Mouse (Mus musculus) limb, embryonic 13.5 days (tissue): Measurements from ENCODE around the gene Anxa9. TPM values are rescaled to one million over a fixed set of nuclear protein-coding genes. Genes with fewer than 3 reads are reported as not detected.

Experiments used
- ATAC-seq: fragments of 200-750 bp; cut with Nextera tagmentation; 2 replicates; pipeline ENCODE4 v1.8.0; 2017; ENCODE audit warnings: low read depth, moderate number of reproducible peaks, moderate TSS enrichment; ENCODE audit not compliant: low FRiP score
- H3K27ac ChIP-seq: fragments of 300-500 bp; sonication (generic); 2 replicates; pipeline ENCODE4 v1.5.1; 2015; ENCODE audit warnings: inconsistent platforms, mild to moderate bottlenecking, moderate library complexity
- H3K27me3 ChIP-seq: fragments of 300-500 bp; sonication (generic); 2 replicates; pipeline ENCODE4 v1.6.1; 2015; ENCODE audit warnings: mild to moderate bottlenecking, inconsistent platforms
- H3K36me3 ChIP-seq: fragments of 300-500 bp; sonication (generic); 2 replicates; pipeline ENCODE4 v1.6.1; 2015; ENCODE audit warnings: inconsistent platforms, mild to moderate bottlenecking, moderate library complexity
- H3K4me1 ChIP-seq: fragments of 300-500 bp; sonication (generic); 2 replicates; pipeline ENCODE4 v1.6.1; 2015; ENCODE audit warnings: inconsistent platforms
- H3K4me2 ChIP-seq: fragments of 300-500 bp; sonication (generic); replicated peaks from 2 replicates; pipeline ENCODE4 v1.6.1; 2015; ENCODE audit warnings: inconsistent platforms, mild to moderate bottlenecking, moderate library complexity
- H3K4me3 ChIP-seq: fragments of 300-500 bp; sonication (generic); 2 replicates; pipeline ENCODE4 v1.5.1; 2015; ENCODE audit warnings: moderate library complexity, mild to moderate bottlenecking, inconsistent platforms
- H3K9ac ChIP-seq: fragments of 300-500 bp; sonication (generic); 2 replicates; pipeline ENCODE4 v1.6.1; 2015; ENCODE audit warnings: mild to moderate bottlenecking, inconsistent platforms
- H3K9me3 ChIP-seq: fragments of 300-500 bp; sonication (generic); 2 replicates; pipeline ENCODE4 v1.6.1; 2016; ENCODE audit warnings: inconsistent platforms
- WGBS: fragments of 180-500 bp; shearing (Covaris S2); methylation state at CpG from one replicate; pipeline ENCODE4 v1.1.7; 2015; 5-methylcytosine and 5-hydroxymethylcytosine counted together
- polyA plus RNA-seq: library from polyadenylated mRNA; unstranded; fragments of >200 nt; fragmentation: Nextera tagmentation; extraction: Ambion mirVana; gene quantifications from 2 replicates; pipeline ENCODE4 v1.2.1, GENCODE M21; 2015

The Anxa9 gene
- polyA plus RNA-seq, 1 experiment from 2014 or later = 2.5 TPM

DNA sequence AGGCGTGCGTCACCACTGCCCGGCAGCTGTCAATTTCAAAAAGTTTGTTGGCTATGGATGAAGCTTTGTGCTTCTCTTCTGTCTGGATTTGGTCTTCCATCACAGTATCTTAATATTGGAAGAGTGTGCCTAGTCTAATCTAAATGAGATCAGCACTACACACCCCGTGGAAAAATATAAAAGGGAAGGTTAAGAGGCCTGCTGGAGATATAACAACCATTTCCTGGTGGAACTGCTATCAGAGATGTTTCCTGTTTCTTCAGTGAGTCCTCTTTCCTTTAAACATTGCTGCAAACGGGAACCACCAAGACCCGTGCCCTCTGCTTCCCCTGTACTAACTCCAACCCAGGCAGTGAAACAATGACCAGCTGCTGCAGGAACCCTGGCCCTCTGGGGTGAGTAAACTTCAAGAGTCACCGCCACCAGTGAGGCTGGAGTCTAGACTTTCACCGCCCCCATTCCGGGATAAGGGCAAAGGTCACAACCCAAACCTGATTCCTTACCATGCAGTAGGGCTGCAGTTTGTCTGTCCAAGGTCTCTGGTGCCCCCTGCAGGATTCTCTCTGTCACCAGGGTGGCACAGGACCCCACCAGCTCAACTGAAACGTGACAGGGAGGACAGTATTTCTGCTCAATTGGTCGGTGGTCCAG, 43.8 kb downstream of the Anxa9 start:
- no peak for ATAC-seq
- H3K27ac ChIP-seq = no peak overlapping the region
- H3K9me3 ChIP-seq = no peaks in the 10 kb centered on the region
- H3K27me3 ChIP-seq = no peaks in the 10 kb centered on the region
- peaks cover 85% of the 10 kb centered on the region for H3K36me3 ChIP-seq
- no peak overlapping the region for H3K4me3 ChIP-seq
- H3K4me2 ChIP-seq = no peak overlapping the region
- WGBS = 47% methylated on average over 11 of the region's 11 CpGs
- H3K9ac ChIP-seq = no peak overlapping the region
- H3K4me1 ChIP-seq = no peaks in the 10 kb centered on the region

GRCm38 (mm10) chr3:95261975-95262374, 45.0 kb downstream of the Anxa9 start:
- H3K36me3 ChIP-seq = peaks cover 85% of the 10 kb centered on the region
- no peaks in the 10 kb centered on the region for H3K4me1 ChIP-seq
- H3K9ac ChIP-seq = no peak overlapping the region
- H3K4me3 ChIP-seq = no peak overlapping the region
- no peak overlapping the region for H3K4me2 ChIP-seq
- no peaks in the 10 kb centered on the region for H3K9me3 ChIP-seq
- H3K27me3 ChIP-seq = no peaks in the 10 kb centered on the region
- no peak overlapping the region for H3K27ac ChIP-seq
- WGBS = 90% methylated on average over 4 of the region's 4 CpGs
- no peak for ATAC-seq

DNA sequence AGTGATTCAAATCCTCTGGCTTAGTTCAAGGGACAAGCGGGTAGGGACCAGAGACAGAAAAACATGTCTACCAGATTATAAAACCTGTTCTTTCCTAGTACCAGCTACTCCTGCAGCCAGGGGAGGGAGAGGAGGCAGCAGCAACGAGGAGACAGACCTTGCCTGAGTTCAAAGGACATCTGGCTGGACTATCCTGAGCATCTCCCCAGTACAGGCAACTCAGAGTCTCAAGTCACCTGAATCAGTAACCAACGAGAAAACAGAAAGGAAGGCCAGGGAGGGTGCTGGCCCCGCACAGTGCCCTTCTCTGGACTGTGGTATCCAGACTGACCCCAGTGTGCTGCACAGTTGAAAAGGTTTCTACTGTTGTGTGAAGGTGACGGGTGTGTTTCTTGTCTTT, 50.0 kb downstream of the Anxa9 start:
- H3K9me3 ChIP-seq = no peaks in the 10 kb centered on the region
- H3K27ac ChIP-seq = no peak overlapping the region
- ATAC-seq = no peak
- H3K4me1 ChIP-seq = no peaks in the 10 kb centered on the region
- H3K36me3 ChIP-seq = peaks cover 91% of the 10 kb centered on the region
- no peak overlapping the region for H3K9ac ChIP-seq
- H3K27me3 ChIP-seq = no peaks in the 10 kb centered on the region
- WGBS = 79% methylated on average over 5 of the region's 5 CpGs
- no peak overlapping the region for H3K4me2 ChIP-seq
- no peak overlapping the region for H3K4me3 ChIP-seq

DNA sequence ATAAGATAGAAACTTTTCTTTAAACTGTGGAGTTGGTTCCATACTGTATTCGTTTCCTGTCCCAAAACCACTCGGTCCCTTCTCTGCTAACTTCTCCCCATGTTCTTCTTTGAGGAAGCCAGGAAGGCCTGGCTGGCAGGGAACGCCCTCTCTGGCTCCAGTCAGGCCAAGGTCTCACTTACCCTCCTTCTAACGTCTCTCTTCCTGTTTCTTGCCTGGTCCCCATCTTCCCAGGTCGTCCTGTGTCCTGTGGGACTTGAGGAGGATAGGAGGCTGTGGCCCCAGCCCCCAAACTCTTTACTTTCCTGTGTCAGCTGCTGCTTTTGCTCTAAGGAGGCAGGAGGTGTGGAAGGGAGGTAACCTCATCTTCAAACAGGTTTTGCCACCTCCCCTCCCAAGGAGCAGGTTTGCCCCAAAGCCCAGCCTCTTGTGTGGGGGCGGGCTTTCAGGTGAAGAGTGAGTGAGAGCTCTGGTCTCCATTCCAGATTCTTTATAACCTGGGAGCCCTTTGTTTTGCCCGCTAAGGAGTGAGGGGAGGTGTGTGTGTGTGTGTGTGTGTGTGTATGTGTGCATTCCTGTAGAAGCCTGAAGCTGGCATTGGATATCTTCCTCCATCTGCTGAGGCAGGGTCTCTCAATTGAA, 56.1 kb downstream of the Anxa9 start, which contains the start of gene Bnipl:
Gene Bnipl (minus strand): TSS at position 411 of the 642 bp plus-strand sequence.
- no peak within 1 kb of the TSS for H3K4me3 ChIP-seq
- no peak within 1 kb of the TSS for H3K27ac ChIP-seq
- H3K4me1 ChIP-seq = 0 out of 2 replicates have a peak, but pooled peaks cover 7% of the 10 kb centered on the region
- H3K4me2 ChIP-seq = 0 out of 2 replicates have a peak within 1 kb of the TSS, but pooled peaks have one; percentile 12
- H3K27me3 ChIP-seq = no peaks in the 10 kb centered on the region
- 0 out of 2 replicates have a peak, but pooled peaks have one; percentile 36 for ATAC-seq
- H3K9me3 ChIP-seq = no peaks in the 10 kb centered on the region
- no peak within 1 kb of the TSS for H3K9ac ChIP-seq
- peaks cover 45% of the 10 kb centered on the region for H3K36me3 ChIP-seq
- 46% methylated on average over 7 of the region's 7 CpGs for WGBS

DNA sequence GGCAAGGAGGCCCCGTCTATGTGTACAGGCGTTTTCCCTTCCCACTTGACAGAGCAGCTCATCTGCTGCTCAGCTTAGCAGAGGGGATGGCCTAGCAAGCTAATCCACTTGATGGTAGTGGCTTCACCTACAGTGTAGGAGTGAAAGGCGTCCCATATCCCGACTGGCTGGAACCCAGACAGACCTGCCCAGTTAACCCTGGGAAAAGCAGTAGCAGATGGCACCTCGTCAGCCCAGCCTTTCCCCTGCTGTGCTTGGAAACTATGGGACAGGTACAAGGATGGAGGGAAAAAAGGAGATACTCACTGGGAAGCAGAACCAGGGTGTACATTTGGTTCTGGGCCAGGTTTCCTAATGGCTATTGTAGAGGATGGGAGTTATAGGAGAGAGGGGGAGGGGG, 56.6 kb downstream of the Anxa9 start:
- Histone ChIP-seq H3K27ac (no peak overlapping the region), H3K27me3 (no peaks in the 10 kb centered on the region), H3K4me3 (no peak overlapping the region), H3K9me3 (no peaks in the 10 kb centered on the region), H3K36me3 (peaks cover 42% of the 10 kb centered on the region), H3K4me2 (no peak overlapping the region), H3K4me1 (0 out of 2 replicates have a peak, but pooled peaks cover 7% of the 10 kb centered on the region), H3K9ac (no peak overlapping the region)
- ATAC-seq = no peak
- WGBS = 67% methylated on average over 5 of the region's 5 CpGs

- Histone ChIP-seq H3K9ac (no peak overlapping the region), H3K4me3 (no peak overlapping the region), H3K4me2 (no peak overlapping the region), H3K9me3 (no peaks in the 10 kb centered on the region), H3K27ac (no peak overlapping the region), H3K27me3 (no peaks in the 10 kb centered on the region), H3K36me3 (peaks cover 21% of the 10 kb centered on the region), H3K4me1 (0 out of 2 replicates have a peak, but pooled peaks cover 7% of the 10 kb centered on the region)
- no peak for ATAC-seq
- WGBS = 78% methylated on average over 1 of the region's 1 CpGs
Measured at GRCm38 (mm10) chr3:95247660-95248336, 59.2 kb downstream of the Anxa9 start.

GRCm38 (mm10) chr3:95246465-95247231, 60.3 kb downstream of the Anxa9 start:
- ATAC-seq = no peak
- Histone ChIP-seq H3K4me1 (0 out of 2 replicates have a peak, but pooled peaks cover 7% of the 10 kb centered on the region), H3K9ac (no peak overlapping the region), H3K27me3 (no peaks in the 10 kb centered on the region), H3K9me3 (no peaks in the 10 kb centered on the region), H3K36me3 (peaks cover 13% of the 10 kb centered on the region), H3K27ac (no peak overlapping the region), H3K4me2 (no peak overlapping the region), H3K4me3 (no peak overlapping the region)
- WGBS = 84% methylated on average over 5 of the region's 5 CpGs

Other genes with a start within 250 kb of the Anxa9 start
- gene Pip5k1a, start 200.2 kb downstream of the Anxa9 start, polyA plus RNA-seq = 26.5 and 28.4 TPM in 2 replicates
- 216 and 217 TPM in 2 replicates for gene Vps72, start 196.2 kb downstream of the Anxa9 start, polyA plus RNA-seq
- gene Tmod4, start 182.7 kb downstream of the Anxa9 start, polyA plus RNA-seq = 1.9 and 2.5 TPM in 2 replicates
- gene Scnm1, start 173.2 kb downstream of the Anxa9 start, polyA plus RNA-seq = 82.4 and 84.4 TPM in 2 replicates
- 19.1 and 19.6 TPM in 2 replicates for gene Lysmd1, start 173.1 kb downstream of the Anxa9 start, polyA plus RNA-seq
- 2.6 and 3.1 TPM in 2 replicates for gene Tnfaip8l2, start 164.8 kb downstream of the Anxa9 start, polyA plus RNA-seq
- 11.1 and 11.7 TPM in 2 replicates for gene Sema6c, start 146.7 kb downstream of the Anxa9 start, polyA plus RNA-seq
- 11.5 and 12.5 TPM in 2 replicates for gene Gabpb2, start 89.3 kb downstream of the Anxa9 start, polyA plus RNA-seq
- 77.1 and 82.7 TPM in 2 replicates for gene Cdc42se1, start 78.4 kb downstream of the Anxa9 start, polyA plus RNA-seq
- gene Mllt11, start 75.0 kb downstream of the Anxa9 start, polyA plus RNA-seq = 15.1 and 17.1 TPM in 2 replicates
- 0.73 and 0.88 TPM in 2 replicates for gene Gm128, start 65.6 kb downstream of the Anxa9 start, polyA plus RNA-seq
- gene Bnipl, start 56.0 kb downstream of the Anxa9 start, polyA plus RNA-seq = 2.2 and 2.5 TPM in 2 replicates
- 38.1 and 41.2 TPM in 2 replicates for gene Mindy1, start 25.8 kb downstream of the Anxa9 start, polyA plus RNA-seq
- gene Prune1, start 25.1 kb downstream of the Anxa9 start, polyA plus RNA-seq = 24.2 and 26.9 TPM in 2 replicates
- 181 and 184 TPM in 2 replicates for gene Cers2, start 7.6 kb upstream of the Anxa9 start, polyA plus RNA-seq
- 47.2 and 53.0 TPM in 2 replicates for gene Setdb1, start 50.0 kb upstream of the Anxa9 start, polyA plus RNA-seq
- 0.28 TPM in 1 of 2 replicates, not detected in the other for gene 4930558C23Rik, start 95.7 kb upstream of the Anxa9 start, polyA plus RNA-seq
- 53.5 and 56.1 TPM in 2 replicates for gene Arnt, start 127.2 kb upstream of the Anxa9 start, polyA plus RNA-seq
- gene Ctsk, start 192.1 kb upstream of the Anxa9 start, polyA plus RNA-seq = 32.7 and 37.8 TPM in 2 replicates
- gene Ctss, start 219.6 kb upstream of the Anxa9 start, polyA plus RNA-seq = 12.0 and 14.4 TPM in 2 replicates